Mouse (Mus musculus) embryonic stem cell, embryonic (primary cell): ENCODE data around the gene Hist1h4c.

ENCODE experiments used
- CTCF ChIA-PET, 4 experiments: fragments of 300-600 bp in 2 of 4; fragments of 350-600 bp in 2 of 4; sonication (Branson Sonifier 250); formaldehyde crosslinking; loops; one replicate each; lab custom pipeline; 2022; ENCODE audit warnings: inconsistent platforms in 2 of 4; lab: Charles Lee
- POLR2A ChIA-PET, 4 experiments: fragments of 300-600 bp in 2 of 4; fragments of 350-600 bp in 2 of 4; sonication (Branson Sonifier 250); formaldehyde crosslinking; loops; one replicate each; lab custom pipeline; 2022; ENCODE audit warnings: antibody characterized with exemption in 4 of 4, inconsistent platforms in 1 of 4; lab: Charles Lee

Hist1h4c gene

GRCm38 (mm10) chr13:23659636-23660366 lies 38.5 kb downstream of the Hist1h4c start:
- POLR2A ChIA-PET: interaction anchor here in 3 of 4 experiments (0.9 to 14.2 kb wide), 3 partner anchors 23 to 24 kb away, joined by 3 to 92 read pairs (median 14); partner anchors contain the start of genes Hist1h2ac (in 3 of the 3) and Hist1h2bc (in 3 of the 3)
- CTCF ChIA-PET: no interaction called here
